Mouse (Mus musculus) fibroblast of lung, adult 2 months (primary cell): Measurements from ENCODE around the gene Birc6.
A peak's percentile ranks its signal among the peaks of the same experiment; 100 is the strongest.

ENCODE experiments used
- DNase-seq: peaks from one replicate; pipeline ENCODE4 v3.0.0-alpha.2; 2011; ENCODE audit warnings: low read depth

The Birc6 gene

DNA sequence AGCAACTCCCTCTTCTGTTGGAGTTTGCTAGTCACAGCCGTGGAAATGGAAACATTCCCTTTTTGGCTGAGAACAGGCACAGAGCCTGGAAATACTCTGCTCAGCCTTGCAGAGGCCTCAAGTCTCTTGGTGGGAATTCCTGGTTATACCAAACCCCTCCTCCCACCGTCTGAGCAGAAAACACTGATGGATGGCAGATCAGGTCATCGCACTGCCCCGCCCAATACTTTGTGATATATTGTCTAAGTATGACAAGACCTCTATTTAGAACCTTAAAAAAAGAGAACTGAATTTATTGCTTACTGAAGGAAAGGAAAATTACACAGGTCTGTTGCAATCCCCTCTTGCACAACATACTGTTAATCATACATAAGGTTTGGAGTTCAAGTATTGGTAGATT lies 182.6 kb downstream of the Birc6 start:
- peak; percentile 89 for DNase-seq

DNA sequence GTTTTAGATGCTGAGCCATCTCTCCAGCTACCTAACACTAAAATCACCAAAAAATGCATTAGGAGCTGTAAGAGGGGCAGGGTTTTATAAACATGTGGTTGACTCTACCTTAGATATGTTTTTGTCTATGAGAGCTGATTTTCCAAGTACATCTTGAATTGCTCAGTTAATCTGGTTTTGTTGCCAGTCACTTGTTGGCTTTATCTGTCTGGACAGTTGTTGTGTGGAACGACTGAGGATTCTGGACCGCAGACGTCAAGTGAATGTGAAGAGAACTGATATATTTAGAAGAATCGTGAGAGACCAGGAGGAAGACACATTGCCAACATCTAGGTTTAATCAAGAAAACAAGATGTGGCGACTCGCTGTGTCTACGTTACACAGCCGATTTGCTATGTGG lies 183.5 kb downstream of the Birc6 start:
- no peak for DNase-seq

DNA sequence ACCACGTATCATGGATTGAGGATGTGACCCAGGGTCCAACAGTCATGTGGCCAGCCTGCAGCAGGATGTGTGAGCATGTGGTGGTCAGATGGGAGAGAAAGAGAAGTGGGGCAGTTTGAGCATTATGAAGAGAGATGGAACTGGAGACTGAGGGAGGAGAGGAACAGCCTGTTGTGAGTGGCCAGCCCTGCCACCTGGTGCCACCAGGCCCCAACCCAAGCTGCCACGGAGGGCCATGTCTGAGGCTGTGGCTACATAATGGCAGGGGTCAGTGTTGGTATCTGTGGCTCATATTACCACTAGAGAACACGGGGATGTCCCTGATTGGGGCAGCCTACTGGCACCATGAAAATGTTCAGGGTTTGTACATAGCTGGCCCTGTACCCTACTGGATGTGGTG lies 187.0 kb downstream of the Birc6 start:
- DNase-seq, result no peak

DNA sequence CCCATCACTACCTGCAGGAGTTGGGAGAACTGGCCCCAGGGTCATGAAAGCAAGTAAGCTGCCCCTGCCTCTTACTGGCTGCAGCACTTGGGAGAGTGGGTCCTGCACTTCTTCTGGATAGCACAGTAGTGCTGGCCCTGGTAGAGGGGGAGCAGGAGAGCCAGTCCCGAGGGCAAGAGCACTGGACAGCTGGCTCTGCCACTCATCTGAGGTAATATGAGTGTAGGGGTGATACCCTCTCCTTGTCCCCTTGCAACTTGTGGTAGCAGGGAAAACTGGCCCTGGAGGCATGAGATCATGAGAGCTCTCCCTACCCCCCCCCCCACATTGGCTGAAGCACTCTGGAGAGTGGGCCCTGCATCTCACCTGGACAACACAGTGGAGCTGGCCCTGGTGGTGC lies 187.6 kb downstream of the Birc6 start:
- DNase-seq, result no peak

DNA sequence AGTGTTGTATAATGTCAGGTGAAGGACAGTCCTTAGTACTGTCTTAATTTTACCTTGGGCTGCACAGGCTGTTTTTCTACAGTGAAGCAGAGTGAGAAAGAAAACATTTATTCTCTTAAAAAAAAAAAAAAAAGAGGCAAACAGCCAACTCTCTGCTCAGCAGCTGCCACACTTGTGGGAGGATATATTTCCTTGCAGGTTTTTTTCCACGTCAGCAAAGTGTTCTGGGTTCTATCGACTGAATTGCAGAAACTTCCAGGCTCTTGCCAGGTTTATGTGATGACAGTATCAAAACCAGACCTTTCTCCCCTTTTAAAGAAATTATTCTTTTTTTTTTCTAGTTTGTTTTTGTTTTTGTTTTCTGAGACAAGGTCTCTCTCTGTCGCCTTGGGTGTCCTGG lies 188.5 kb downstream of the Birc6 start:
- no peak for DNase-seq

DNA sequence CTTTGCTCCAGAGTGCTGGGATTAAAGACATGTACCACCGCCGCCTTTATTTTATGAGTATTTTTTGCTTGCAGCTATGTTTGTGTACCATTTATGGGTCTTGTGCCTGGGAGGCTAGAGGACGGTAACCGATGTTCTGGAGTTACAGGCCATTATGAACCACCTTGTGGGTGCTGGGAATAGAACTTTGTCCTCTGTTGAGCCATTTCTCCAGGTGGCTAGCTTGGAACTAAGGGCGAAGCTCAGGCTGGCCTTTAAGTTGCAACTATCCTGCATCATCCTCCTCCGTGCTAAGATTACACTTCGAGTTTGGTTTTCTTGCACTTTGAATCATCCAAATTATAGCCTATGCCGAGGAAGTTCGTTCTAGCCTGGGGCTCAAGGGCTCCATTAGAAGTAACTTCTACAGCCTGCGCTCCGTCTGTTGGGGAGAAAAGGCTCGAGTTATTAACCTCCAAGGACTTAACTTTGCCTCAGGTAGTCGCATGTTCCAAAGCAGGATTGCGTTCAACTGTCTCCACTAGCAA lies 189.1 kb downstream of the Birc6 start:
- DNase-seq, result no peak

DNA sequence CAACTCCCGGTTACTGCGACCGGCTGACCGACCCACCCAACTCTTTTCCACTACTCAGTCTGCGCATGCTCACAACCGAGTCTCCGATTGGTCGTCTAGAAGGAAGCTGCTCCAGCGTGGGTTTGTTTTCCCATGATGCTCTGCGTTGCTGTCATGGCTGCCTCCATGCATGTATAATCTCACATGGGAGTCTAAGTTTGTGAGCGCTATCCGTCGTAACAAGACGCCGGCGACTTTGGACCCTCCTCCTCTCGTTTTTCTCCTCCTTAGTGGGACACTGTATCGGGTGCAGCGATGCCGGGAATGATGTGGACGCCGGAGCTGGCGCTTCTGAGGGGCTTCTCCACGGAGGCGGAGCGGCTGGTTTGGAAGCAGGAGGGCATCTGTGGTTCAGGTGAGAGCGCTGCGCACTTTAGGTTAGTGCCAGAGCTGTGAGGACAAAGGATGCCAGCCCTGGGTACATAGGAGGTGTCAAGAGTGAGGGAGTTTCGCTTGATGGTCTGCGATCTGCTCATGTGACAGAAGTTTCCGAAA lies 189.6 kb downstream of the Birc6 start, which contains the start of gene Ttc27:
Ttc27 (plus strand) TSS at position 115 of the 534 bp plus-strand sequence.
- peak; percentile 95 for DNase-seq

DNA sequence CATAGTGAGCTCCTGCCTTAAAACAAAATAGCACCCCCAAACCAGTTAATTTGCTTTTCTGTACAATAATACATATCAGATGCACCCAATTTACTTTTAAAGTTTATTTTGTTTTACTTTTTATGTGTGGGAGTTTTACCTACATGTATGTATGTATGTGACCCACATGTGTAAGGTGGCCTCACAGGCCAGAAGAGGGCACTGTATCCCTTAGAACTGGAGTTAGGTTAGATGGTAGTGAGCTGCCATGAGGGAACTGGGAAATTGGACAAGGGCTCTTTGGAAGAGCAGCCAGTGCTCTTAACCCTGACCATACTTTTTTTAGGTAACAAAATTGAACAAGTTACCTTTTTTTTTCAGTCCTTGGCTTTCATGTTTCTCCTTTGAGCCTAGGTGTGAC lies 204.8 kb downstream of the Birc6 start:
- no peak for DNase-seq

DNA sequence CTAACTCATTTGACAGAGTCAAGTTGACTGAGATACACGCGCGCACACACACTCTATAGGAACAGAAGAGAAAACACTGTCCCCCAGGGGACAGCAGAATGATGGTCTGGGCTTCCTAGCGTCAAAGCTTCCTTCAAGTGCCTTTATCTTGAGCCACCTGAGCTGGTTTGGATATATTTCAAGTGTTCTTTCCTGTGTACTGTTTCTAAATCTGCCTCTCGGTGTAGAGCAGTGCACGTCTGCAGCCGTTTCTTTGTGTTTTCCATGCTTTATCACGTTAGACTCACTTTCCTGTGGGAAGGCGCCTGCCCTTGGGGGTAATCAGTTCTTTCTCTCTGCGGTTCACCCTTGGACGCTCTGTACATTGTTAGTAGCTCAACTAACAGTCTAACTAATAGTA lies 207.3 kb downstream of the Birc6 start:
- DNase-seq, result no peak

DNA sequence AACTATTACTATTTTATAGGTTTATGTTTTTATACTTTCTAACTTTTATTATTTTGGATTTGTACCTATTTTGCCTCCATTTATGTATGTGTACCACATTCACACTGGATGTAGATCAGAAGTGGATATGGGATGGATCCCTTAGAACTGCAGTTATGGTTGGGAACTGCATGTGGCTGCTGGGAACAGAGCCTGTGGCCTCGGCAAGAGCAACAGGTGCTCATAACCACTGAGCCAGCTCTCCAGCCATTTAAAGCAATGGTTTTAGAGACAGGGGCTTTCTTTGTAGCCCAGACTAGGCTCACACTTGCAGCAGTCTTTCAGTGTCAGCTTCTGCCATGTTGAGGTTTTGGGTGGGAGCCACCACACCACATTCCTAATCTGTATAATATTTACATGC lies 221.6 kb downstream of the Birc6 start:
- DNase-seq, result no peak

DNA sequence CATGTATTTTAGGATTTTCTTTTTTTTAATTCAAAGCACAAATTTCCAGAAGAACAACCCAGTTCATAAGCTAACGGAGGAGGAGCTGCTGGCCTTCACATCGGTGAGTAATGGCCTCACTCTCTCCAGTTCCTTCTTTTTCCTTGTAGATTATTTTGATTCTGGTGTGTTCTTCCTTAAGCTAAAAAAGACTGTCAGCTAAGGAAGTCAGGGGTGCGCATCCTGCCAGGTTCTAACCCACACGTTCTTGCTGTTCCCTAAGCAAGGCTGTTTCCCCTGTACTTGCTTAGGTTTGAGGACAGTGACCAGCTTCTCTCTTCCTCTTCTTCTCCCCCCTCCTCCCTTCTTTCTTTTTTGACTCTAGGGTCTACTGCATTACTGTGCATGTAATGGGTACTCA lies 222.9 kb downstream of the Birc6 start:
- no peak for DNase-seq
